Mouse (Mus musculus): ENCODE measurements at regions not wholly inside any gene's neighbourhood (a gene's known extent, or its start where the extent isn't known, plus 50 kb on each side); places are given as distances from the start of the nearest gene placed in this dataset.

- DNase-seq (ENCODE audit: low spot score in 2 of 2) = no peak
Observed at GRCm38 (mm10) chr17:92159325-92159724, 1039.5 kb upstream of the Adcyap1 start.

- DNase-seq (ENCODE audit: low spot score in 2 of 2) = no peak
Observed at GRCm38 (mm10) chr17:92185740-92186139, 1013.1 kb upstream of the Adcyap1 start.

GRCm38 (mm10) chr17:92210730-92211129 is 988.1 kb upstream of the Adcyap1 start:
- peak in 1 of 2 experiments; percentile 20 for DNase-seq (ENCODE audit: low spot score in 2 of 2)

GRCm38 (mm10) chr17:92216464-92216863 is 982.4 kb upstream of the Adcyap1 start:
- DNase-seq (ENCODE audit: low spot score in 2 of 2) = no peak
